Mouse (Mus musculus): Measurements from ENCODE around the gene Ccna1.

- TF ChIP-seq CTCF (IDR thresholded peaks at IDR 0.05; ENCODE audit: low read depth): no peak
- TF ChIP-seq EP300 (IDR thresholded peaks at IDR 0.05; ENCODE audit: low read depth): no peak
Measured at GRCm38 (mm10) chr3:55079619-55080018, 24.3 kb upstream of the Ccna1 start.
